In genomic region chrX:161033235-161033803, GRCm38 (mm10) we compare ENCODE assay signal across 7 mouse cellular contexts. TPM values are rescaled to one million over a fixed set of nuclear protein-coding genes. Genes with fewer than 3 reads are reported as not detected.
DNase-seq lines count a peak whose midpoint lies in the region.

No protein-coding gene starts in this region.

- peak; percentile 37 to 44 for DNase-seq in right cerebral cortex, adult 2 months (ENCODE audit: low spot score in 2 of 2)
- DNase-seq in right cerebral cortex, postnatal 36 days (ENCODE audit: low spot score in 2 of 2): no peak
- DNase-seq in R1 (ENCODE audit: low read depth, low spot score): peak; percentile 36
- peak; percentile 50 to 68 for DNase-seq in cerebellum, postnatal 10 days
- peak; percentile 48 for DNase-seq in heart, postnatal 4 days
- DNase-seq in left cerebral cortex, postnatal 25 days (ENCODE audit: low spot score in 2 of 2): peak; percentile 41 to 46
- DNase-seq in right cerebral cortex, postnatal 10 days (ENCODE audit: low spot score in 2 of 2): peak; percentile 38 to 42

- intact Hi-C loops in left cerebral cortex, postnatal 25 days (cut with DNase I): loop anchor here (5.0 to 10.0 kb wide), 4 partner anchors 451 to 1059 kb away; no protein-coding TSS in a partner anchor

RNA-seq across cellular contexts. Expression of gene Cdkl5, which starts 38.8 kb away (rescaled TPM):
- total RNA-seq in heart, postnatal 4 days (2021): 1 to 10 TPM; 8.1 to 8.5 TPM
- 100 to 1,000 TPM; 150 to 159 TPM for total RNA-seq in left cerebral cortex, postnatal 25 days (2021)

Comparison
In these comparisons a context has a peak if more than half of its experiments do, and no peak if none do; other contexts are left out.
1. DNase-seq: peak in right cerebral cortex, adult 2 months (2 of 2), R1 (single experiment), cerebellum, postnatal 10 days (2 of 2), heart, postnatal 4 days (single experiment), left cerebral cortex, postnatal 25 days (2 of 2) and right cerebral cortex, postnatal 10 days (2 of 2); none in right cerebral cortex, postnatal 36 days (0 of 2).
2. RNA of gene Cdkl5, which starts 38.8 kb away (total RNA-seq): 150 to 159 TPM in left cerebral cortex, postnatal 25 days; 8.1 to 8.5 TPM in heart, postnatal 4 days; every median in the first group is over 10 times any median in the second.